Mouse (Mus musculus) cortical plate, adult 2 months (tissue): Measurements from ENCODE around the gene Nrl.

Experiments
- CTCF ChIP-seq: fragments of 200-500 bp; IDR thresholded peaks from 2 replicates; pipeline ENCODE4 v1.5.1; 2011; ENCODE audit warnings: mild to moderate bottlenecking, control low read depth, low read length; ENCODE audit not compliant: insufficient read depth; ENCODE audit errors: extremely low read depth
- POLR2A ChIP-seq: fragments of 200-500 bp; IDR thresholded peaks from 2 replicates; pipeline ENCODE4 v1.6.1; 2011; ENCODE audit warnings: mild to moderate bottlenecking, low read length, control low read depth; ENCODE audit not compliant: insufficient read depth; ENCODE audit errors: extremely low read depth

DNA sequence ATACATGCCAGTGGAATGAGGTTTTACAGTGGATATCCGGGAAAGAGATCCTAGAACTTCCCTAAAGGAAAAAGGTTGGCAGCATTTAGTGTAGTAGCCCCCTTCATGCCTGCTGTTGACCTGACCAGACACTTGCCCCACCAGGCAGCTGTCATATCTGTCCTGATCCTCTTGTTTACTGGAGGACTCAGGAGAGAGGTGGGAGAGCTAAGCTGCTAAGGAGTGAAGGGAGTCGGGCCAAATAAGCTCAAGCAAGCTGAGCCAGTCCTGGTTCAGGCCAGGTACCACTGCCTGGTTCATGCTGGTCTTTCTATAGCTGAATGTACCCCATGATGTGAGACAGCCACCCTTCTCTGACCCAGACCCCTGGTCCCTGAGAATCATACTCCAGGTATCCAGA lies 1.9 kb upstream of the Nrl start:
- no peak for TF ChIP-seq POLR2A
- no peak for TF ChIP-seq CTCF
